Mouse (Mus musculus): ENCODE data around the gene Stx16.

- no peak for TF ChIP-seq CTCF (IDR thresholded peaks at IDR 0.05; ENCODE audit: borderline replicate concordance, extremely low read depth, insufficient read depth, insufficient read length)
- TF ChIP-seq POLR2A (IDR thresholded peaks at IDR 0.05; ENCODE audit: borderline replicate concordance, extremely low read depth, insufficient read depth, insufficient read length, poor library complexity, severe bottlenecking): no peak
These were observed 42.8 kb upstream of the Stx16 start for GRCm38 (mm10) chr2:174033257-174033800.

Data from brain, embryonic 14.5 days (tissue).